Mouse (Mus musculus) megakaryocyte, embryonic 14.5 days (primary cell): ENCODE measurements around the gene Map4.

Experiments
- FLI1 ChIP-seq: IDR thresholded peaks from 2 replicates; pipeline ENCODE4 v1.6.1; 2012; ENCODE audit warnings: low read length, inconsistent platforms, mixed read lengths
- GATA1 ChIP-seq: IDR thresholded peaks from 3 replicates; pipeline ENCODE4 v1.6.1; 2012; ENCODE audit warnings: mixed read lengths, low read length, inconsistent platforms, borderline replicate concordance

DNA sequence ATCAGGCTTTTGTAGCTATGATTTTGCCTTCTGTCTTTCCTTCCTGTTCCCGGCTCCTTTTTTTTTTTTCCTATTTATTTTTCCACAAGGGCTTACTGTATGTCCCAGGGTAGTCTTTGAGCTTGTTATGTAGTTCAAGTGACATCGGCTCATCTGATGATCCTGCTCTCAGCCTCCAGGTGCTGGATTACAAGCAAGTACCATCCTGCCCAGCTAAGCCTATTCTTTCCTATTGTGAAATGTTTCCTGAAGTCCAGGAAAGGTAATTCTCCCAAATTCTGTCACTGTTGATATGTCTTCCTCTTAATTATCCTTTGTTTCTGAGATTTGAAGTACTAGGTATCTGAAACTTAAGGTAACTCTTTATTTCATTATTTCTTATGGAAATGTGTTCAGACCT, 13.5 kb downstream of the Map4 start:
- TF ChIP-seq FLI1 (no peak), GATA1 (no peak)
